7 mouse cellular contexts compared by ENCODE assay signal in genomic region chr4:3065335-3065734, GRCm38 (mm10).
DNase-seq lines count a peak whose midpoint lies in the region; TF ChIP-seq lines count a peak whose summit lies in the region.
"Not testable (repeated sequence)": the region's sequence is repeated elsewhere in the genome, so short reads cannot be mapped to it uniquely, and the experiment has no call there.

No protein-coding gene starts in this region.

- not testable (repeated sequence) for TF ChIP-seq POLR2A in lung, adult 2 months (IDR thresholded peaks at IDR 0.05; ENCODE audit: borderline replicate concordance, extremely low read depth, low read depth, low read length)

- H3K27me3 ChIP-seq in megakaryocyte, embryonic 14.5 days (replicated peaks), result not testable (repeated sequence)

- H3K9me3 ChIP-seq in megakaryocyte, embryonic 14.5 days, result peaks cover 89% of the 10 kb centered on the region

- not testable (repeated sequence) for H3K36me3 ChIP-seq in megakaryocyte, embryonic 14.5 days (replicated peaks; ENCODE audit: low read length)

- 72% methylated on average over 3 of the region's 3 CpGs for WGBS in lung, adult 2 months

- H3K4me3 ChIP-seq in lung, adult 2 months (replicated peaks; ENCODE audit: extremely low read depth, low read depth, low read length), result not testable (repeated sequence)
- peak overlapping the region; percentile 62 for H3K4me3 ChIP-seq in megakaryocyte, embryonic 14.5 days (replicated peaks)

- not testable (repeated sequence) for TF ChIP-seq CTCF in lung, adult 2 months (IDR thresholded peaks at IDR 0.05; ENCODE audit: insufficient read depth, low read length)

- not testable (repeated sequence) for H3K4me1 ChIP-seq in lung, adult 2 months (ENCODE audit: control insufficient read depth, insufficient read depth, low read length); megakaryocyte, embryonic 14.5 days

- peak; percentile 1 for DNase-seq in 416B (ENCODE audit: low read depth)
- DNase-seq in gastrocnemius, postnatal 4 days (ENCODE audit: low spot score in 2 of 2), result peak; percentile 3 to 12
- peak; percentile 0 to 1 for DNase-seq in heart, adult 18-20 months
- DNase-seq in kidney, postnatal 10 days, result peak; percentile 1
- DNase-seq in lung, adult 2 months, result peak; percentile 1
- DNase-seq in thymus, postnatal 25 days, result peak; percentile 0
